Mouse (Mus musculus) cortical plate, adult 2 months (tissue): ENCODE results near the gene Tubb5. TPM values are rescaled to one million over a fixed set of nuclear protein-coding genes. Genes with fewer than 3 reads are reported as not detected.

Experiments used
- H3K27ac ChIP-seq: fragments of 200-500 bp; 2 replicates; pipeline ENCODE4 v1.5.1; 2012; ENCODE audit warnings: low read length, control low read depth, inconsistent platforms; ENCODE audit not compliant: insufficient read depth
- H3K4me1 ChIP-seq: fragments of 200-500 bp; 2 replicates; pipeline ENCODE4 v1.6.1; 2011; ENCODE audit warnings: low read length; ENCODE audit not compliant: control insufficient read depth, insufficient read depth
- H3K4me3 ChIP-seq: fragments of 200-500 bp; 2 replicates; pipeline ENCODE4 v1.5.1; 2011; ENCODE audit warnings: mild to moderate bottlenecking, low read length, control low read depth; ENCODE audit not compliant: insufficient read depth
- CTCF ChIP-seq: fragments of 200-500 bp; IDR thresholded peaks from 2 replicates; pipeline ENCODE4 v1.5.1; 2011; ENCODE audit warnings: mild to moderate bottlenecking, control low read depth, low read length; ENCODE audit not compliant: insufficient read depth; ENCODE audit errors: extremely low read depth
- POLR2A ChIP-seq: fragments of 200-500 bp; IDR thresholded peaks from 2 replicates; pipeline ENCODE4 v1.6.1; 2011; ENCODE audit warnings: mild to moderate bottlenecking, low read length, control low read depth; ENCODE audit not compliant: insufficient read depth; ENCODE audit errors: extremely low read depth
- polyA plus RNA-seq: library from polyadenylated mRNA; depleted of rRNA; stranded (reverse); fragments of >200 nt; gene quantifications from 2 replicates; pipeline ENCODE4 v1.2.3, GENCODE M21; 2012; rRNA removed

Gene Tubb5
- polyA plus RNA-seq, 1 experiment, result 474 TPM

DNA sequence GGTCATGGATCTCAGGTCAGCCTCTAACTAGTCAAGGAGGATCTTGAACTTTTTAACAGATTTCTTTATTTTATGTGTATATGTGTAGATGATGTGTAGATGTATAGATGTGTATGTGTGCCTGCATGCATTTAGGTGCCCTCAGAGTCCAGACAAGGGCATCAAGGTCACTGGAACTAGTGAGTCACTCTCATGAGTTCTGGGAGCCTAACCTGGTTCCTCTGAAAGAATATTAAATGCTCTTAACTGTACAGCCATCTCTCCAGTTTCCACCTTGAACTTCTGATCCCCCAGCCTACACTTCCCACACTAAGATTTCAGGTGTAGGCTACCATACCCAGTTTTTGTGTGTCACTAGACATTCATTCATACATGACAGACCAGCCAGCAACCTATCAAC is 50.6 kb downstream of the Tubb5 start:
- TF ChIP-seq CTCF (no peak), POLR2A (no peak)
- Histone ChIP-seq H3K4me3 (no peak overlapping the region), H3K4me1 (no peaks in the 10 kb centered on the region), H3K27ac (no peak overlapping the region)

- Histone ChIP-seq H3K4me3 (no peak overlapping the region), H3K27ac (no peak overlapping the region), H3K4me1 (no peaks in the 10 kb centered on the region)
- TF ChIP-seq POLR2A (no peak), CTCF (no peak)
These were observed 53.0 kb downstream of the Tubb5 start for GRCm38 (mm10) chr17:35785140-35785539.

DNA sequence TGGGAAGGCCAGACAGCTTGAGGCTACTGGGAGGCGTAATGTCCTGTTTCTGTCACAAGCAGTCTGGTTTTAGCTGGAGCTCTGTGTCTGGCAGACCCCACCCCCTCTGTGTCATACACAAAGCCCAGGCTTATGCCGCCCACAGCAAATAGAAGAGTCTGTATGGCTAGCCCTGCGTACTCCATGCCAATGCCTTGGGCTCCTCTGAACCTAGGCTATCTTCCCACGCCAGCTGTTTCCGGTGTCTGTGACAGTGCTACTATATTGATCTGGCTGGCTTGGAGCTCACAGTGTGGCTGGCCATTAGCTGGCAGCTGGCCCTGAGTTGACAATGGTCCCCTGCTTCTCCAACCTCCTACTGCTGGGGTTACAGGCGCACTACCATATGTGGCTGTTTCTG is 54.2 kb downstream of the Tubb5 start:
- no peak overlapping the region for H3K4me3 ChIP-seq
- no peaks in the 10 kb centered on the region for H3K4me1 ChIP-seq
- H3K27ac ChIP-seq, result no peak overlapping the region
- TF ChIP-seq POLR2A (no peak), CTCF (no peak)

Other genes starting within 250 kb of the Tubb5 start
- not detected in 2 replicates for gene Sfta2, start 236.8 kb downstream of the Tubb5 start, polyA plus RNA-seq
- 0.09 and 0.10 TPM in 2 replicates for gene Gm9573, start 211.7 kb downstream of the Tubb5 start, polyA plus RNA-seq
- gene Mucl3, start 194.6 kb downstream of the Tubb5 start, polyA plus RNA-seq, result 0.06 TPM in 1 of 2 replicates, not detected in the other
- gene Vars2, start 170.7 kb downstream of the Tubb5 start, polyA plus RNA-seq, result 34.5 and 38.9 TPM in 2 replicates
- 29.8 and 32.9 TPM in 2 replicates for gene Gtf2h4, start 164.6 kb downstream of the Tubb5 start, polyA plus RNA-seq
- gene Ddr1, start 133.7 kb downstream of the Tubb5 start, polyA plus RNA-seq, result 42.8 and 44.9 TPM in 2 replicates
- gene Ier3, start 16.6 kb downstream of the Tubb5 start, polyA plus RNA-seq, result 13.4 and 18.4 TPM in 2 replicates
- 212 and 223 TPM in 2 replicates for gene Flot1, start 15.1 kb downstream of the Tubb5 start, polyA plus RNA-seq
- gene Mdc1, start 3.2 kb upstream of the Tubb5 start, polyA plus RNA-seq, result 7.7 and 8.4 TPM in 2 replicates
- gene Nrm, start 23.0 kb upstream of the Tubb5 start, polyA plus RNA-seq, result 7.5 and 9.3 TPM in 2 replicates
- gene Ppp1r18, start 27.3 kb upstream of the Tubb5 start, polyA plus RNA-seq, result 11.1 and 11.4 TPM in 2 replicates
- gene Dhx16, start 41.5 kb upstream of the Tubb5 start, polyA plus RNA-seq, result 42.6 and 44.1 TPM in 2 replicates
- gene 2310061I04Rik, start 59.1 kb upstream of the Tubb5 start, polyA plus RNA-seq, result 103 TPM in 2 replicates
- gene Atat1, start 71.8 kb upstream of the Tubb5 start, polyA plus RNA-seq, result 92.6 and 96.8 TPM in 2 replicates
- 64.3 and 65.7 TPM in 2 replicates for gene Mrps18b, start 78.1 kb upstream of the Tubb5 start, polyA plus RNA-seq
- gene Ppp1r10, start 78.1 kb upstream of the Tubb5 start, polyA plus RNA-seq, result 39.6 TPM in 2 replicates
- gene Abcf1, start 131.5 kb upstream of the Tubb5 start, polyA plus RNA-seq, result 76.4 and 87.8 TPM in 2 replicates
- 131 and 140 TPM in 2 replicates for gene Gnl1, start 141.5 kb upstream of the Tubb5 start, polyA plus RNA-seq
- gene Prr3, start 141.9 kb upstream of the Tubb5 start, polyA plus RNA-seq, result 47.0 and 47.8 TPM in 2 replicates
- gene H2-T24, start 182.3 kb upstream of the Tubb5 start, polyA plus RNA-seq, result 1.3 and 1.8 TPM in 2 replicates
- gene H2-T23, start 194.5 kb upstream of the Tubb5 start, polyA plus RNA-seq, result 27.6 and 31.8 TPM in 2 replicates
- 18.3 and 19.0 TPM in 2 replicates for gene H2-T22, start 204.4 kb upstream of the Tubb5 start, polyA plus RNA-seq
- gene Gm6034, start 204.7 kb upstream of the Tubb5 start, polyA plus RNA-seq, result not detected in 2 replicates
- gene Gm11127, start 220.1 kb upstream of the Tubb5 start, polyA plus RNA-seq, result 0.23 and 0.35 TPM in 2 replicates